Mouse (Mus musculus) splenic B cell, adult 2 months (primary cell): ENCODE results near the gene Vmn2r31.
"Not testable (repeated sequence)": the region's sequence is repeated elsewhere in the genome, so short reads cannot be mapped to it uniquely, and the experiment has no call there.

ENCODE experiments used
- DNase-seq: peaks from one replicate; pipeline ENCODE4 v3.0.0-alpha.2; 2011; ENCODE audit warnings: low read depth, low spot score
- H3K27me3 ChIP-seq: 2 replicates; pipeline ENCODE4 v1.6.1; 2012; ENCODE audit warnings: mild to moderate bottlenecking, low read length, moderate library complexity, mixed read lengths; ENCODE audit not compliant: control insufficient read depth, poor library complexity, insufficient read depth, severe bottlenecking
- H3K36me3 ChIP-seq: 2 replicates; pipeline ENCODE4 v1.6.1; 2012; ENCODE audit warnings: mild to moderate bottlenecking, low read length, moderate library complexity, mixed read lengths; ENCODE audit not compliant: control insufficient read depth, poor library complexity, insufficient read depth, severe bottlenecking

The Vmn2r31 gene

GRCm38 (mm10) chr7:7399603-7400002 lies at the start of gene Vmn2r31:
Gene Vmn2r31 (minus strand): TSS chr7:7399703.
- H3K27me3 ChIP-seq, DNase-seq, H3K36me3 ChIP-seq: not testable (repeated sequence)

- not testable (repeated sequence) for H3K27me3 ChIP-seq, H3K36me3 ChIP-seq, DNase-seq
Measured at GRCm38 (mm10) chr7:7374431-7374830, 25.1 kb downstream of the Vmn2r31 start, which contains the start of gene Gm45783. Gene Gm45783 (minus strand): TSS chr7:7374573.

GRCm38 (mm10) chr7:7337509-7337908 lies 62.0 kb downstream of the Vmn2r31 start, which contains the start of gene Vmn2r30:
Gene Vmn2r30 (minus strand): TSS chr7:7337609.
- not testable (repeated sequence) for H3K36me3 ChIP-seq, H3K27me3 ChIP-seq, DNase-seq
